Mouse (Mus musculus): ENCODE data around the gene Ica1. TPM values are rescaled to one million over a fixed set of nuclear protein-coding genes. Genes with fewer than 3 reads are reported as not detected.

Ica1 gene
- polyA plus RNA-seq, 1 experiment, result 20.0 TPM

DNA sequence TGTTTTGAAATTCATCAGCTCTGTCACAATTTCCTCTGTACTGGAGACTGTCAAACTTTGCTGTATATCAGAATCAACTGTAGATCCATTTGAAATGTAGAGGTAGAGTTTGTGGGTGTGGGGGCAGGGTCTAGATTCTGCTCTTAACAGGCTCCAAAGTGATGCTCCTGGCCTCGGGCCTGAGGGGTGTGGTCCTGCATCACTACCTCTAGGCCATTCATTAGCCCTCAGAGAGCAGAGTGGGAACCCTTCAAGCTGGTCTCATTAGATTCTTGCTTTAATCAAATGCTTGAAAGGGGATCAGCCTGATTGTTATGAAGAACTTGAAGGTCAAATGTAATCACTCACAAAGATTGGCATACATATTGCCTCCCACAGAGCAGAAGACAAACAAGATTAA is 36.6 kb downstream of the Ica1 start:
- DNase-seq (ENCODE audit: low read depth), result no peak
- no peak for TF ChIP-seq POLR2A (IDR thresholded peaks at IDR 0.05; ENCODE audit: borderline replicate concordance, extremely low read depth, insufficient read depth, insufficient read length, poor library complexity, severe bottlenecking)
- TF ChIP-seq CTCF (IDR thresholded peaks at IDR 0.05; ENCODE audit: borderline replicate concordance, extremely low read depth, insufficient read depth, insufficient read length), result no peak

DNA sequence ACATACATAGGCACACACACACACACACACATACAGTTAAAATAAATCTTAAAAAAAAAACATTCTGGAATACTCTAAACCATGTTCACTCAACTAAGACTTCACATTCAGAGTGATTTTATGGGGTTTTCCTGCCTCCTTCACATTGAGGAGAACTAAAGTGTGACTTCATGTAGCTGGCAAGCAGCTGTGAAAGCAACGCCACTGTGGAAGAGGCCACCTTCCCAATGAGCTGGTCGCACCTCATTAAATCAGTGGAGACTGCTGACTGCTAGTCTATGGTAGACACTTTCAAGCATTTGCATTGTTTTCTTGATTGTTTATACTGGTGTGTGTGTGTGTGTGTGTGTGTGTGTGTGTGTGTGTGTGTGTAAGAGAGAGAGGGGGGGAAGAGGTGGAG is 38.2 kb downstream of the Ica1 start:
- no peak for DNase-seq (ENCODE audit: low read depth)
- TF ChIP-seq CTCF (IDR thresholded peaks at IDR 0.05; ENCODE audit: borderline replicate concordance, extremely low read depth, insufficient read depth, insufficient read length) (no peak), POLR2A (IDR thresholded peaks at IDR 0.05; ENCODE audit: borderline replicate concordance, extremely low read depth, insufficient read depth, insufficient read length, poor library complexity, severe bottlenecking) (no peak)

DNA sequence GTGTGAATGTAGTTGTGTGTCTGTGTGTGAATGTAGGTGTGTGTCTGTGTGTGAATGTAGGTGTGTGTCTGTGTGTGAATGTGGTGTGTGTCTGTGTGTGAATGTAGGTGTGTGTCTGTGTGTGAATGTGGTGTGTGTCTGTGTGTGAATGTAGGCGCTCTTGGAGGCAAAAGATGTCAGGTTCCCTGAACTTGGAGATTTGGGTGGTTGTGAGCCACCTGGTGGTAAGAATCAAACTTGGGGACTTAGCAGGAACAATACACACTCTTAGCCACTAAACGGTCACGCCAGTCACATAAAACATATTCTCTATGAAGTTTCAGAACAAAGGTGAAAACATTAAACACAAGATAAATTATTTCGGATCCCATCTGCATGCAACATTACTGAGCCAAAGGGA is 39.9 kb downstream of the Ica1 start:
- peak; percentile 62 for DNase-seq (ENCODE audit: low read depth)
- TF ChIP-seq POLR2A (IDR thresholded peaks at IDR 0.05; ENCODE audit: borderline replicate concordance, extremely low read depth, insufficient read depth, insufficient read length, poor library complexity, severe bottlenecking) (no peak), CTCF (IDR thresholded peaks at IDR 0.05; ENCODE audit: borderline replicate concordance, extremely low read depth, insufficient read depth, insufficient read length) (peak; percentile 53; the same call in 1 of the 2 replicates)

GRCm38 (mm10) chr6:8736493-8736820 is 41.8 kb downstream of the Ica1 start:
- no peak for DNase-seq (ENCODE audit: low read depth)
- TF ChIP-seq POLR2A (IDR thresholded peaks at IDR 0.05; ENCODE audit: borderline replicate concordance, extremely low read depth, insufficient read depth, insufficient read length, poor library complexity, severe bottlenecking) (no peak), CTCF (IDR thresholded peaks at IDR 0.05; ENCODE audit: borderline replicate concordance, extremely low read depth, insufficient read depth, insufficient read length) (no peak)

DNA sequence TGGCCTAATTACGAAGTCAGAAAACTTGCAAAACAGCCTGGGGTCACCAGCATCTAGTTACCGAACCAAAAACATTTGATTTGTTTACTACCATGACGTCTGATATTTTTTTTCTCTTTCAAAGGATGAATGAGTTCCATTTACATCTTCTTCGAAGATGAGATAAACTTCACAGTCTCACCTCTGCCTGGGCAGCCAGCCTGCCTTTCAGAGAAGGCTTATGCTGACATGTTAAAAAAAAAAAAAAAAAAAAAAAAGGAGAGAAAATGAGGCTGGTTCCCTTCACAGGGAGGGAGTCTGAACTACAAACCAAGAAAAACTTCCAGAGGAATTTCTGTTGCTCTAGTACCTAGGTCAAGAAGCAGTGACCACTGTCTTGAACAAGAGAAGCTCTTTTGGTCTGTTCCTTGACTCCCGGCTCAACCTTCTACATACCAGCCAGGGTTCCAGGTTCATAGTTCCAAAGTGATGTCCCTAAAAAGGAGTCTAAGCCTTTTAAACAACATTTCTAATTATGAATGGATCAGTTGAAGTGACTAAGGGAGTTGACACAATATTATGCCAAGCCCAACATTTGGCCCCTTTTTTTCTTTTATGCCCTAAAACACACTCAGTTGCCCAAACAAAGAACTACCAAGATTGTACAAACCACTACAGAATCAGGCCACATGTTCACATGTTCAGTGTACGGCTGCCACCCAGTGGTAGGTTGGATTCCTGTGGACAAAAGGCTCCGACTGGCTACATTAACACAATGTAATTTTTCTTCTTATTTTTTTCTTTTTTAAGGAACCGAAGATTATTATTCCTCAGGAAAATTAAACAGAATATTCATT is 42.4 kb downstream of the Ica1 start:
- TF ChIP-seq POLR2A (IDR thresholded peaks at IDR 0.05; ENCODE audit: borderline replicate concordance, extremely low read depth, insufficient read depth, insufficient read length, poor library complexity, severe bottlenecking), result no peak
- peak; percentile 81; the same call in 1 of the 2 replicates for TF ChIP-seq CTCF (IDR thresholded peaks at IDR 0.05; ENCODE audit: borderline replicate concordance, extremely low read depth, insufficient read depth, insufficient read length)

GRCm38 (mm10) chr6:8735044-8735443 is 43.2 kb downstream of the Ica1 start:
- DNase-seq (ENCODE audit: low read depth), result no peak

More for the DNA sequence above, 42.4 kb downstream of the Ica1 start:
- DNase-seq (ENCODE audit: low read depth), result peak; percentile 93

DNA sequence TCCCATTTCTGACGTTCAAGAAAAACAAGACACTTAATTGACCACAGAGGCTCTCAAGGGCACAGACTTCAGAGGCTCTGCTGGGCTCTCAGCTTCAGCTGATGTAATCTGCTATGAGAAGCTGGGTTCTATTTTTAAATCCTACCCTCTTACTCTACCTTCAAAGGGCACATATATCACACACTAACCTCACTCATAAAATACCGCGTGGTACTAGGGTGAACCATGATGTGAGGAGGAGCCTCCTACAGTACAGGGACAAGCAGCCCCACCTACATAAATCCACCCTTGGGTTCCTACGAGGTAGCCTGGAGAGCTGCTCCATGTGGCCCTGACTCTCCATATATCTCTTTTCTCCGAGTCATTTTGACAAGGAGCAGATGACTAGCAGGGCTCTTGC is 45.8 kb downstream of the Ica1 start:
- TF ChIP-seq CTCF (IDR thresholded peaks at IDR 0.05; ENCODE audit: borderline replicate concordance, extremely low read depth, insufficient read depth, insufficient read length), result no peak
- no peak for TF ChIP-seq POLR2A (IDR thresholded peaks at IDR 0.05; ENCODE audit: borderline replicate concordance, extremely low read depth, insufficient read depth, insufficient read length, poor library complexity, severe bottlenecking)
- no peak for DNase-seq (ENCODE audit: low read depth)

More at GRCm38 (mm10) chr6:8735044-8735443, 43.2 kb downstream of the Ica1 start:
- no peak for TF ChIP-seq CTCF (IDR thresholded peaks at IDR 0.05; ENCODE audit: borderline replicate concordance, extremely low read depth, insufficient read depth, insufficient read length)
- TF ChIP-seq POLR2A (IDR thresholded peaks at IDR 0.05; ENCODE audit: borderline replicate concordance, extremely low read depth, insufficient read depth, insufficient read length, poor library complexity, severe bottlenecking), result no peak

GRCm38 (mm10) chr6:8731656-8732191 is 46.6 kb downstream of the Ica1 start:
- TF ChIP-seq CTCF (IDR thresholded peaks at IDR 0.05; ENCODE audit: borderline replicate concordance, extremely low read depth, insufficient read depth, insufficient read length) (no peak), POLR2A (IDR thresholded peaks at IDR 0.05; ENCODE audit: borderline replicate concordance, extremely low read depth, insufficient read depth, insufficient read length, poor library complexity, severe bottlenecking) (no peak)
- DNase-seq (ENCODE audit: low read depth), result no peak

DNA sequence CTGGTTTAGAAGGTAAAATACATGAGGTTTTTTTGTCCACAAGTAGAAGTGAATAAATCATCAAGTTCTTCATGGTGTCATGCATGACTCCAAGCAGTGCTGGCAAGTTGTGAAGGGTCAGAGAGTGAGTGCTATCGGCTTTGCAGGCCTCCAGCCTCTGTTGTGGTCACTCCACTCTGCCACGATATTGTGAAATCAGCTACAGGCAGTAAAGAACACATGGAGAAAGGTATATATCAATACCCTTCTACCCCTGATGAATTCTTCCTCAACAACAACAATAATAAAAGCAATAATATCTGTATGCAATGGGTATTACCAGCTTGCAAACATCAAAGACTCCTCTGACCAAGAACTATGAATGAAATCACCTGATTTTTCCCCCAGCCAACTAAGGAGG is 47.9 kb downstream of the Ica1 start:
- TF ChIP-seq CTCF (IDR thresholded peaks at IDR 0.05; ENCODE audit: borderline replicate concordance, extremely low read depth, insufficient read depth, insufficient read length), result no peak
- TF ChIP-seq POLR2A (IDR thresholded peaks at IDR 0.05; ENCODE audit: borderline replicate concordance, extremely low read depth, insufficient read depth, insufficient read length, poor library complexity, severe bottlenecking), result no peak
- no peak for DNase-seq (ENCODE audit: low read depth)

- TF ChIP-seq CTCF (IDR thresholded peaks at IDR 0.05; ENCODE audit: borderline replicate concordance, extremely low read depth, insufficient read depth, insufficient read length) (no peak), POLR2A (IDR thresholded peaks at IDR 0.05; ENCODE audit: borderline replicate concordance, extremely low read depth, insufficient read depth, insufficient read length, poor library complexity, severe bottlenecking) (no peak)
- no peak for DNase-seq (ENCODE audit: low read depth)
Observed at GRCm38 (mm10) chr6:8727806-8728205, 50.5 kb downstream of the Ica1 start.

- TF ChIP-seq CTCF (IDR thresholded peaks at IDR 0.05; ENCODE audit: borderline replicate concordance, extremely low read depth, insufficient read depth, insufficient read length), result no peak
- TF ChIP-seq POLR2A (IDR thresholded peaks at IDR 0.05; ENCODE audit: borderline replicate concordance, extremely low read depth, insufficient read depth, insufficient read length, poor library complexity, severe bottlenecking), result no peak
- no peak for DNase-seq (ENCODE audit: low read depth)
Observed at GRCm38 (mm10) chr6:8725610-8726009, 52.7 kb downstream of the Ica1 start.

DNA sequence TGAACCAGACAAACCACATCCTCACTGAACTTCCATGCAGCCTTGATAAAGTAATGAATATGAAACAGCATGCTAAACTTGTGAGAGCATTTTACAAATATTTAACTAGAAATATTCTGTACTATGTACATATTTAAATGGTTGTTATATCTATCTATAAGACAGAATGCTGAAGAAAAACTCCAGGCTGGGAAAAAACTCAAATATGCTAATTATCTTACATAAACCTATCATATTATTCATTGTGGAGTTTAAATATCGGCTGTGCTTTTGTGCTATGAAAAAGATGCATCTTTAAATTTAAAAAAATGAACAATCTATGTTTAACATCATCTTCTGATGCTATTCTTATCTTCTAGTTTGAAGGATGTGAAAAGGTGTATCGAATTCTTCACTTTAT is 58.6 kb downstream of the Ica1 start:
- no peak for TF ChIP-seq POLR2A (IDR thresholded peaks at IDR 0.05; ENCODE audit: borderline replicate concordance, extremely low read depth, insufficient read depth, insufficient read length, poor library complexity, severe bottlenecking)
- no peak for TF ChIP-seq CTCF (IDR thresholded peaks at IDR 0.05; ENCODE audit: borderline replicate concordance, extremely low read depth, insufficient read depth, insufficient read length)
- no peak for DNase-seq (ENCODE audit: low read depth)

Data from brain, embryonic 14.5 days (tissue).